Mouse (Mus musculus) heart, embryonic 16.5 days (tissue): Measurements from ENCODE around the gene Samd4b. TPM values are rescaled to one million over a fixed set of nuclear protein-coding genes. Genes with fewer than 3 reads are reported as not detected.
A peak's percentile ranks its signal among the peaks of the same experiment; 100 is the strongest.

Experiments used
- ATAC-seq: fragments of 200-750 bp; cut with Nextera tagmentation; replicated peaks from 2 replicates; pipeline ENCODE4 v1.8.0; 2017; ENCODE audit warnings: moderate number of reproducible peaks; ENCODE audit not compliant: insufficient read depth, low FRiP score; ENCODE audit errors: extremely low read depth
- H3K27ac ChIP-seq: fragments of 300-500 bp; sonication (generic); 2 replicates; pipeline ENCODE4 v1.5.1; 2014; ENCODE audit warnings: mild to moderate bottlenecking, low read length, control low read depth, moderate library complexity
- H3K27me3 ChIP-seq: fragments of 300-500 bp; sonication (generic); 2 replicates; pipeline ENCODE4 v1.6.1; 2014; ENCODE audit warnings: low read length, mixed read lengths; ENCODE audit not compliant: control insufficient read depth, insufficient read depth
- H3K36me3 ChIP-seq: fragments of 300-500 bp; sonication (generic); 2 replicates; pipeline ENCODE4 v1.6.1; 2014; ENCODE audit not compliant: control insufficient read depth, insufficient read depth
- H3K4me1 ChIP-seq: fragments of 300-500 bp; sonication (generic); 2 replicates; pipeline ENCODE4 v1.6.1; 2014; ENCODE audit warnings: low read length, mixed read lengths; ENCODE audit not compliant: control insufficient read depth, insufficient read depth
- H3K4me2 ChIP-seq: fragments of 300-500 bp; sonication (generic); 2 replicates; pipeline ENCODE4 v1.6.1; 2014; ENCODE audit warnings: low read depth, mild to moderate bottlenecking, control low read depth, low read length
- H3K4me3 ChIP-seq: fragments of 300-500 bp; sonication (generic); 2 replicates; pipeline ENCODE4 v1.5.1; 2014; ENCODE audit warnings: mild to moderate bottlenecking, control low read depth, low read length
- H3K9ac ChIP-seq: fragments of 300-500 bp; sonication (generic); 2 replicates; pipeline ENCODE4 v1.6.1; 2014; ENCODE audit warnings: low read length, control low read depth
- H3K9me3 ChIP-seq: fragments of 300-500 bp; sonication (generic); replicated peaks from 2 replicates; pipeline ENCODE4 v1.6.1; 2016; ENCODE audit warnings: low read length; ENCODE audit not compliant: control insufficient read depth
- WGBS: fragments of 180-500 bp; shearing (Covaris S2); extraction: QIAGEN DNeasy Blood & Tissue Kit; methylation state at CpG from one replicate; pipeline ENCODE4 v1.1.7; 2014; 5-methylcytosine and 5-hydroxymethylcytosine counted together
- microRNA-seq: library from miRNA; unstranded; fragments of <30 nt; microRNA quantifications from one replicate; pipeline ENCODE4, GENCODE M21; 2017
- polyA plus RNA-seq: library from polyadenylated mRNA; unstranded; fragments of >200 nt; fragmentation: Nextera tagmentation; extraction: Ambion mirVana; gene quantifications from 2 replicates; pipeline ENCODE4 v1.2.1, GENCODE M21; 2015

Gene Samd4b
- polyA plus RNA-seq, 1 experiment from 2014 or later = 16.0 TPM

GRCm38 (mm10) chr7:28354596-28354995, 243.3 kb downstream of the Samd4b start:
- Histone ChIP-seq H3K4me3 (no peak overlapping the region), H3K9me3 (no peaks in the 10 kb centered on the region), H3K27me3 (no peaks in the 10 kb centered on the region), H3K27ac (no peak overlapping the region), H3K4me2 (no peak overlapping the region), H3K4me1 (peaks cover 35% of the 10 kb centered on the region), H3K9ac (no peak overlapping the region), H3K36me3 (peaks cover 33% of the 10 kb centered on the region)
- WGBS = 91% methylated on average over 3 of the region's 3 CpGs
- no peak for ATAC-seq

- Histone ChIP-seq H3K9me3 (no peaks in the 10 kb centered on the region), H3K4me3 (no peak overlapping the region), H3K27me3 (no peaks in the 10 kb centered on the region), H3K27ac (no peak overlapping the region), H3K36me3 (peaks cover 29% of the 10 kb centered on the region), H3K4me2 (no peak overlapping the region), H3K4me1 (peaks cover 36% of the 10 kb centered on the region), H3K9ac (no peak overlapping the region)
- no peak for ATAC-seq
- WGBS = 88% methylated on average over 3 of the region's 3 CpGs
Measured at GRCm38 (mm10) chr7:28354113-28354581, 243.8 kb downstream of the Samd4b start.

- peaks cover 29% of the 10 kb centered on the region for H3K36me3 ChIP-seq
- no peak for ATAC-seq
- WGBS = 94% methylated on average over 2 of the region's 2 CpGs
- no peaks in the 10 kb centered on the region for H3K9me3 ChIP-seq
- H3K27me3 ChIP-seq = no peaks in the 10 kb centered on the region
- H3K9ac ChIP-seq = no peak overlapping the region
- no peak overlapping the region for H3K27ac ChIP-seq
- no peak overlapping the region for H3K4me3 ChIP-seq
- H3K4me1 ChIP-seq = peaks cover 32% of the 10 kb centered on the region
- H3K4me2 ChIP-seq = no peak overlapping the region
Measured at GRCm38 (mm10) chr7:28353267-28353666, 244.7 kb downstream of the Samd4b start.

GRCm38 (mm10) chr7:28351676-28352191, 246.2 kb downstream of the Samd4b start:
- H3K9me3 ChIP-seq = no peaks in the 10 kb centered on the region
- H3K4me1 ChIP-seq = peaks cover 17% of the 10 kb centered on the region
- peak overlapping the region; percentile 1; the same call in 1 of the 2 replicates for H3K27ac ChIP-seq
- peak overlapping the region; percentile 91 for H3K4me3 ChIP-seq
- ATAC-seq = no peak
- WGBS = 27% methylated on average over 4 of the region's 4 CpGs
- peaks cover 29% of the 10 kb centered on the region for H3K36me3 ChIP-seq
- H3K4me2 ChIP-seq = peak overlapping the region; percentile 93
- no peaks in the 10 kb centered on the region for H3K27me3 ChIP-seq
- peak overlapping the region; percentile 97 for H3K9ac ChIP-seq

- Histone ChIP-seq H3K4me1 (peaks cover 15% of the 10 kb centered on the region), H3K4me2 (peak within 1 kb of the TSS; percentile 93), H3K27ac (peak within 1 kb of the TSS; percentile 93), H3K36me3 (peaks cover 29% of the 10 kb centered on the region), H3K9me3 (no peaks in the 10 kb centered on the region), H3K9ac (peak within 1 kb of the TSS; percentile 97), H3K27me3 (no peaks in the 10 kb centered on the region), H3K4me3 (peak within 1 kb of the TSS; percentile 91)
- under 1% methylated on average over 49 of the region's 50 CpGs for WGBS
- peak; percentile 94 for ATAC-seq
Measured at GRCm38 (mm10) chr7:28350155-28350883, 247.6 kb downstream of the Samd4b start, which contains the start of gene Rps16. Gene Rps16 (plus strand): TSS chr7:28350652.

Small RNAs within 50 kb of the gene (microRNA-seq; reads per million reads assigned to microRNA genes)
- gene Mir7049 = not detected

Other genes with a start within 250 kb of the Samd4b start
- gene Rps16, start 247.5 kb downstream of the Samd4b start, polyA plus RNA-seq = 506 and 555 TPM in 2 replicates
- gene Plekhg2, start 225.5 kb downstream of the Samd4b start, polyA plus RNA-seq = 35.8 and 41.8 TPM in 2 replicates
- 15.4 and 18.5 TPM in 2 replicates for gene Zfp36, start 217.9 kb downstream of the Samd4b start, polyA plus RNA-seq
- gene Med29, start 205.4 kb downstream of the Samd4b start, polyA plus RNA-seq = 41.3 and 50.1 TPM in 2 replicates
- gene Paf1, start 205.2 kb downstream of the Samd4b start, polyA plus RNA-seq = 78.9 and 79.9 TPM in 2 replicates
- 17.9 and 32.7 TPM in 2 replicates for gene Gmfg, start 160.7 kb downstream of the Samd4b start, polyA plus RNA-seq
- 0.72 and 0.80 TPM in 2 replicates for gene Lrfn1, start 146.2 kb downstream of the Samd4b start, polyA plus RNA-seq
- not detected in 2 replicates for gene Ifnl2, start 87.7 kb downstream of the Samd4b start, polyA plus RNA-seq
- gene Ifnl3, start 75.3 kb downstream of the Samd4b start, polyA plus RNA-seq = not detected in 2 replicates
- gene Sycn, start 57.3 kb downstream of the Samd4b start, polyA plus RNA-seq = not detected in 2 replicates
- gene Nccrp1, start 50.9 kb downstream of the Samd4b start, polyA plus RNA-seq = not detected in 2 replicates
- 25.1 and 30.0 TPM in 2 replicates for gene Pak4, start within 50 bp of the Samd4b start, polyA plus RNA-seq
- gene Acp7, start 33.2 kb upstream of the Samd4b start, polyA plus RNA-seq = not detected in 2 replicates
- gene Fbxo27, start 94.7 kb upstream of the Samd4b start, polyA plus RNA-seq = 3.6 TPM in 2 replicates
- 6.7 and 7.5 TPM in 2 replicates for gene Fbxo17, start 118.7 kb upstream of the Samd4b start, polyA plus RNA-seq
- gene Mrps12, start 143.7 kb upstream of the Samd4b start, polyA plus RNA-seq = 122 TPM in 2 replicates
- 20.8 and 21.4 TPM in 2 replicates for gene Sars2, start 143.8 kb upstream of the Samd4b start, polyA plus RNA-seq
- not detected in 2 replicates for gene Ccer2, start 158.0 kb upstream of the Samd4b start, polyA plus RNA-seq
- 60.4 and 65.1 TPM in 2 replicates for gene Sirt2, start 168.6 kb upstream of the Samd4b start, polyA plus RNA-seq
- gene Nfkbib, start 169.4 kb upstream of the Samd4b start, polyA plus RNA-seq = 34.7 and 41.0 TPM in 2 replicates
- 5.8 and 11.1 TPM in 2 replicates for gene Rinl, start 190.8 kb upstream of the Samd4b start, polyA plus RNA-seq
- gene Hnrnpl, start 210.4 kb upstream of the Samd4b start, polyA plus RNA-seq = 135 and 139 TPM in 2 replicates
- 281 and 288 TPM in 2 replicates for gene Ech1, start 227.1 kb upstream of the Samd4b start, polyA plus RNA-seq
- 12.3 and 17.4 TPM in 2 replicates for gene Lgals4, start 235.7 kb upstream of the Samd4b start, polyA plus RNA-seq